Mouse (Mus musculus): ENCODE data around the gene Rabgef1.

DNA sequence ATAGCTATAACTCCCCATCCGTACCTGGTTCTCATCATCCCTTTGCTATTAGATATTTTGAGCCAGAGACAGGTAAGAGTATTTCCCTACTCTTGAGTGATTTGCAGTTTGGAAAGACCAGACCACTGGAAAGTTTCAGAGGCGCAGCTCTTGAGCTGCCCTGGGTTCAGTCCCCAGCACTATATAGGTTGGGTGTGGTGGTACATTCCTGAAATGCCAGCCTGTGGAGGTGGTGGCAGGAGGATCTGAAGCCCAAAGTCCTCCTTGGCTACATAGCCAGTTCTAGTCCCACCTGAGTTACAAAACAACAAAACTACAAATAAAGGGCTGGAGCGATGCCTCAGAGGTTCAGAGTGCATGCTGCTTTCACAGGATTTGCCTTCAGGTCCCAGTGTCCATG lies 55.2 kb downstream of the Rabgef1 start:
- TF ChIP-seq CTCF (IDR thresholded peaks at IDR 0.05; ENCODE audit: borderline replicate concordance, insufficient read depth, low read depth, low read length): no peak
- no peak for TF ChIP-seq POLR2A (IDR thresholded peaks at IDR 0.05; ENCODE audit: borderline replicate concordance, insufficient read depth, low read length)

Data from cerebellum, adult 2 months (tissue).